Mouse (Mus musculus) erythroblast, embryonic 14.5 days (primary cell): Measurements from ENCODE around the gene Nup85. TPM values are rescaled to one million over a fixed set of nuclear protein-coding genes. Genes with fewer than 3 reads are reported as not detected.

Experiments used
- H3K27me3 ChIP-seq: 2 replicates; pipeline ENCODE4 v1.6.1; 2012; ENCODE audit warnings: inconsistent platforms; ENCODE audit not compliant: control insufficient read depth
- H3K36me3 ChIP-seq: 2 replicates; pipeline ENCODE4 v1.6.1; 2012; ENCODE audit warnings: mild to moderate bottlenecking, inconsistent platforms; ENCODE audit not compliant: control insufficient read depth
- H3K4me1 ChIP-seq: 2 replicates; pipeline ENCODE4 v1.6.1; 2012; ENCODE audit warnings: inconsistent platforms; ENCODE audit not compliant: control insufficient read depth
- H3K4me3 ChIP-seq: replicated peaks from 2 replicates; pipeline ENCODE3; 2012; ENCODE audit warnings: moderate library complexity, mild to moderate bottlenecking, inconsistent platforms
- H3K9me3 ChIP-seq: 2 replicates; pipeline ENCODE4 v1.6.1; 2012; ENCODE audit warnings: low read length, inconsistent platforms, mixed read lengths; ENCODE audit not compliant: control insufficient read depth
- GATA1 ChIP-seq: IDR thresholded peaks from 2 replicates; pipeline ENCODE4 v1.6.1; 2012; ENCODE audit warnings: low read length, inconsistent platforms, mixed read lengths
- TAL1 ChIP-seq: IDR thresholded peaks from 3 replicates; pipeline ENCODE4 v1.6.1; 2012; ENCODE audit warnings: low read length, inconsistent platforms, mixed read lengths
- polyA plus RNA-seq: library from polyadenylated mRNA; stranded (reverse); fragments of >175 nt; gene quantifications from 2 replicates; pipeline ENCODE4 v1.2.3, GENCODE M21; 2012

Gene Nup85
- polyA plus RNA-seq, 1 experiment: 2.8 TPM

DNA sequence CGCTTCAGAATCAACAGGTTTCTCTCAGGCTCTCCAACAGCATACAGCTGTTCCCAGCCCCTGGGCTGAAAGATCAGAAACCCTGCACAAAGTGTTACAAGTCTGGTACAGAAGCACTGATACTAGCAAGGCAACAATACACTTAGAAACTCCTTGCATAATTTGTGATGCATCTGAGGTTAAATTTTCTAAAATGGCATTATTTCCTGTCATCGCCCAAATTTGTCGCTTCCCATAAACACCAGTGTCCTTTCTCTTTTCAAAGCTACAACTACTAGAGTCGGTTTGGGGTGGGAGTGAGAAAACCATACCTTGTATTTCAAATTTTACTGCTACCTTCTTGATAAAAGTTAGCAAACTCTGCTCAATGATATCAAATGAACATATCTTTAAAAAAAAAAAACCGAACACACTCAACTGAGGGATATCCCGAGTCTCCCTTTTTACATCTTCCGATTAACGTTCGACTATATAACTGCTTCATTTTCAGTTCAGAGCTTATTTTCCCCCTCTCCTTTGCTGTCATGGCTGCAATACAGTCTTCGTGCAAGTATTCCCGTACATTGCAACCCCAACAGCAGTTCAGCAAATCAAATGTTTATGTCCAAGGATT, 29.4 kb upstream of the Nup85 start:
- H3K4me1 ChIP-seq: peaks cover 39% of the 10 kb centered on the region
- H3K27me3 ChIP-seq: no peaks in the 10 kb centered on the region
- H3K36me3 ChIP-seq: peaks cover 47% of the 10 kb centered on the region
- TF ChIP-seq GATA1 (no peak), TAL1 (no peak)
- no peaks in the 10 kb centered on the region for H3K9me3 ChIP-seq
- peak overlapping the region; percentile 74 for H3K4me3 ChIP-seq

DNA sequence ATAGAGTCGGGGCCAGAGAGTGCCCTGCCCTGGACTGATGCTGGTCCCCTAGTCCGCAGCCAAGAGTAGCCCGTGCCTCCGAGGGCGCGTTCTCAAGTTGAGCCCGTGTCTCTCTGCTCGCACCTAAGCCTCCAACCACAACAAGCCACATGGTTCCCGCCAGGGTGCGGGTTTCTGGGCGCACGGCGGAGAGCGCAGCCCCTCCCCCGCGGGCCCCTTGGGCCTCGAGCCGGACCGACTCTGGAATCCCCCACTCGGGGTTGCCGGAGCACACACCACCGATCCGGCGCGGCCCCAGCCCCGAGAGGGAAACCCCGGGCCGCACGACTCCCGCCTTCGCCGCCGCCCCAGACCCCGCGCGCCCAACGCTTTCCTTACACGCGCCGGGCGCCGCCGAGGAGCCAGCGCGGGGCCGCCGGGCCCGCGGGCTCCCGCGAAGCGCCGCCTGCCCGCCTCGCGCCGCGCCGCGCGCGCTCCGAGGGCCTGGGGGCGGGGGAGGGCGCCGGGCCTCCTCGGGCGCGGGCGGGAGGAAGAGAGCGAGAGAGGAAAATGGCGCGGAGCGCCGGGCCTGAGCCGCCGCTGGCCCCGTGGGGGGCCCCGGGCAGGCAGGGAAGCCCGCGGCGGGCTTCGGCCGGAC, 28.7 kb upstream of the Nup85 start:
- peaks cover 39% of the 10 kb centered on the region for H3K4me1 ChIP-seq
- no peak for TF ChIP-seq GATA1
- no peak for TF ChIP-seq TAL1
- H3K27me3 ChIP-seq: no peaks in the 10 kb centered on the region
- peak overlapping the region; percentile 74 for H3K4me3 ChIP-seq
- peaks cover 40% of the 10 kb centered on the region for H3K36me3 ChIP-seq
- no peaks in the 10 kb centered on the region for H3K9me3 ChIP-seq

DNA sequence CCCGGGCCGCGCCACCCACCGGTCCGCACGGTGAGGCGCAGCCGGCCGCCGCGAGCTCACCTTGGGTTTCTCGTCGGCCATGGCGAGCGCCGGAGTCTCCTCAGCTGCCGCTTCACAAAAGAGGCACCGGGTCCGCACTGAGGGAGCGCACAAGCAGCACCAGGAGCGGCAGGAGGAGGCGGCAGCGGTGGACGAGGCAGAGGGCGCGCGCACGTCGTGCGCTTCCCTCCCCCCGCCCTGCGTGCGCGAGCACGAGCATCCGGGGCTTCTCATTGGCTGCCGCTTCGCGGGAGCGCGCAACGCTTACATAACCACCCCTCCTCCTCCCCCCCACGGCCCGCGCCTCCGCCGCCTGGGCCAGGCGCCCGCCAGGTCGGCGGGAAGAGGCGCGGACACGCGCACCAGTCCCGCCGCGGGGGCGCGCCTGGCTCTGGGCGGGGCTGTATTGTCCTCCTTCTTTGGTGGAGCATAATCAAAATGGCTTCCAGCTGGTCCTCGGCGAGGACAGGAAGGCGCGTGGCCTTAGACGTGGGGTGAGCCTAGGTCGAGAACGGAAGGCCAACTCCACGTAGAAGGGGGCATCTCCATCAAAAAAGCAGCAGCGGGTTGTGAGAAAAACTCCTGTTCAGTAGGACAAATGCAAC, 28.1 kb upstream of the Nup85 start, which contains the start of gene Sumo2:
Gene Sumo2, minus strand, starts transcription at position 239 of the 644 bp plus-strand sequence.
- Histone ChIP-seq H3K4me3 (peak within 1 kb of the TSS; percentile 74), H3K36me3 (peaks cover 37% of the 10 kb centered on the region), H3K27me3 (no peaks in the 10 kb centered on the region), H3K4me1 (peaks cover 38% of the 10 kb centered on the region), H3K9me3 (no peaks in the 10 kb centered on the region)
- TF ChIP-seq TAL1 (no peak), GATA1 (no peak)

DNA sequence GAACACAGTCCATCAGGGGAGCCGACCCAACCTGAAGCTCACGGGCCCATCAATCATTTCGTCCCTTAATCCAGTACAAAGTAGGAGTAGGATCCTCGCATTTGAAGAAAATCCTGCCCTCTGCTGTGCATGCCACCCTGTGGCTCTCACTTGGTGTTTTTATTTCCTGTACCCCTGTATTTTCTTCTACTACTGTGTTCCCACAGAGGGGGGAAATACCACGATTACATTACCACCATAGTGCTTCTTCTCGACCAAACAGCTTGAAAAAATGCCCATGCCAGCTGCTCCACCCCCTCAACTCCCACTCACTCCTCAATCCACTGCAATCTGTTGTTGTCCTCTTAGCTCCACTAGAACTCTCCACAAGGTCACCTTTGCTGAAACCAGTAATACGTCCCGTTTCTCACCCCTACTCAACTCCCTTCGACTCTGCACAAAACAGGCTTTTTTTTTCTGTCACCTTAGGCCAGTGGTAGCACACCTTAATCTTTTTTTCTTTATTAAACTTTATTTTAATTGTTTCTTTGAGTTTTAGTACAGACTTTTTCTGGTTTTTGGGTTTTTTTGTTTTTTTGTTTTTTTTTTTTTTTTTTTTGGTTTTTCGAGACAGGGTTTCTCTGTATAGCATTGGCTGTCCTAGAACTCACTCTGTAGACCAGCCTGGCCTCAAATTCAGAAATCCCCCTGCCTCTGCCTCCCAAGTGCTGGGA, 27.2 kb upstream of the Nup85 start:
- Histone ChIP-seq H3K27me3 (peaks cover 2% of the 10 kb centered on the region), H3K36me3 (peaks cover 28% of the 10 kb centered on the region), H3K4me1 (peaks cover 37% of the 10 kb centered on the region), H3K4me3 (peak overlapping the region; percentile 74), H3K9me3 (no peaks in the 10 kb centered on the region)
- no peak for TF ChIP-seq TAL1
- no peak for TF ChIP-seq GATA1

DNA sequence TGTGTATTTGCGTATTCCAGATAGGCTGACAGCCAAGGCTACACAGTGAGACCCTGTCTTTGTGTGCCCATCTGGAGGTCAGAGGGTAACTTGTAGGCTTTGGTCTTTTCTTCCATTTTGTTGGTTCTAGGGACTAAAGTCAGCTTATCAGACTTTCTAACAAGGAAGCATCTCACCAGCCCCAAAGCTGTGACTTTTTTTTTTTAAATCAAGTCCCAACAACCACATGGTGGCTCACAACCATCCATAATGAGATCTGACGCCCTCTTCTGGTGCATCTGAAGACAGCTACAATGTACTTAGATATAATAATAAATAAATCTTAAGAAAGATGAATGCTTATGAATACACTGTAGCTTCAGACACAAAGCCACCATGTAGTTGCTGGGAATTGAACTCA, 26.2 kb upstream of the Nup85 start:
- Histone ChIP-seq H3K9me3 (no peaks in the 10 kb centered on the region), H3K36me3 (peaks cover 18% of the 10 kb centered on the region)
- TF ChIP-seq TAL1: no peak

DNA sequence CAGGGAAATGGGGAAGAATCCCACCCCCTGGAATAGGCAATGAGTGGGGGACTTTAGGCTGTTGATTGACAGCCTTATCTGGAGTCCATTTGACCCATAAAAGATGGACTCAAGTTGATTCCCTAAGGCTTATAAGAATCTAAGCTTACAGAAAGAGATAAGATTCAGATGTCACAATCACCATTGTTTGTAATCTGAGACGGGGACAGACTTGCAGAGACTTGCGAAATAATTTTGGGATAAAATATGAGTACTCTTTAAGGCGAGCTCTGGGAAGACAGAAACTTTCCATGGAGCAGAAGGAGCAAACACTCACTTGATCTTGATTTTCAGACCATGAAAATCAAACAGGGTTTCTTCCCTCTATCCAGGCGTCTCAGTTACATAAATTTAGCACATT, 20.7 kb upstream of the Nup85 start:
- H3K4me3 ChIP-seq: no peak overlapping the region
- no peak for TF ChIP-seq TAL1
- TF ChIP-seq GATA1: no peak
- H3K9me3 ChIP-seq: no peaks in the 10 kb centered on the region
- H3K36me3 ChIP-seq: no peaks in the 10 kb centered on the region
- H3K27me3 ChIP-seq: peaks cover 32% of the 10 kb centered on the region
- no peaks in the 10 kb centered on the region; the same call in 1 of the 2 replicates for H3K4me1 ChIP-seq

More for the DNA sequence above, 26.2 kb upstream of the Nup85 start:
- Histone ChIP-seq H3K4me1 (peaks cover 32% of the 10 kb centered on the region), H3K27me3 (peaks cover 12% of the 10 kb centered on the region), H3K4me3 (no peak overlapping the region)

DNA sequence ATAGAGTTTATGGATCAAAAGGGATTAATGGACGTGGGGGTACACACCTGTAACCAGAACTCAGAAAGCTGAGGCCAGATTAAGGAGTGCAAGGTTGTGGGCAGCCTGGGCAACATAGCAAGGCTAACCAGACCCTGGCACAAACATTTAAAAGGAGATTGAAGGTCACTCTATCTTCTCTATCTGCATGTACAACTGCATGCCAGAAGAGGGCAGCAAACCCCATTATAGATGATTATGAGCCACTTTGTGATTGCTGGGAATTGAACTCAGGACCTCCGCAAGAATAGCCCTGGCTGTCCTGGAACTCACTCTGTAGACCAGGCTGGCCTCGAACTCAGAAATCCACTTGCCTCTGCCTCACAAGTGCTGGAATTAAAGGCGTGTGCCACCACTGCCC, 11.5 kb upstream of the Nup85 start:
- no peak for TF ChIP-seq GATA1
- no peaks in the 10 kb centered on the region for H3K36me3 ChIP-seq

DNA sequence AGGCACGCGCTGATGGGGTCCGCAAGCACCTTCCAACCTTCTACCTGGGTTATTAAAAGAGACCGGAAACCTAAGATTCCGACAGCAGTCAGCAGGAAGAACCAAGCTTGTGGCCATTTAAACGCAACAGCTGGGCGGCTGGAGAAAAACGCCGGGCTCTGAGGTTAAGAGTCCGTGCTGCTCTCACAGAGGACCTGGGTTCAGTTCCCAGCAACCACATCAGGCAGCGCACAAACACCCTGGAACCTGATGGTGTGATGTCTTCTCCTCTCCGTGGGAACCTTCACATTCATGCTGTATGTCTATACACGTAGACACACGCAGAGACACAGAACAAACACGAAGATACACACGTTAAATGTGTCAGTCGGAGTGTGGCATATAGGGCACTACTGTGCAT, 8.5 kb upstream of the Nup85 start:
- no peak overlapping the region for H3K4me3 ChIP-seq
- no peaks in the 10 kb centered on the region for H3K36me3 ChIP-seq
- H3K9me3 ChIP-seq: no peaks in the 10 kb centered on the region
- no peaks in the 10 kb centered on the region for H3K27me3 ChIP-seq
- TF ChIP-seq TAL1 (no peak), GATA1 (no peak)
- H3K4me1 ChIP-seq: peaks cover 10% of the 10 kb centered on the region

More for the DNA sequence above, 11.5 kb upstream of the Nup85 start:
- Histone ChIP-seq H3K27me3 (no peaks in the 10 kb centered on the region), H3K4me3 (no peak overlapping the region), H3K9me3 (no peaks in the 10 kb centered on the region), H3K4me1 (no peaks in the 10 kb centered on the region; the same call in 1 of the 2 replicates)

DNA sequence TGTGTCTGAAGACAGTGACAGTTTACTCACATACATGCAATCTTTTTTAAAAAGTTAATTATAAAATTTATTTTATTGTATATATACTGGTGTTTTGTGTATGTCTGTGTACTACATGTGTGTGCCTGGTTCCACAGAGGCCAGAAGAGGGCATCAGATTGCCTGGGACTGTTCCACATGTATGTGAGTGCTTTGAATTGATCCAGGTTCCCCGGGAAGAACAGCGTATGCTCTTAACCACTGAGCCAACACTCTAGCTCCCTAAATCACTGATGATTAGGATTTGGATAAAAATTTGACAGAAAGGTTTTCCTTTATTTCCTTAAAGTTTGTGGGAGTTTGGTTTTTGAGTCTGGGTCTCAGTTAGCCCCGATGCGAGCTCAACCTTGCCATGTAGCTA, 828 bp upstream of the Nup85 start:
- Histone ChIP-seq H3K36me3 (peaks cover 31% of the 10 kb centered on the region), H3K9me3 (no peaks in the 10 kb centered on the region), H3K4me3 (peak overlapping the region; percentile 99), H3K4me1 (peaks cover 45% of the 10 kb centered on the region), H3K27me3 (no peaks in the 10 kb centered on the region)
- TF ChIP-seq GATA1 (no peak), TAL1 (no peak)
